ENCODE assay signal across 31 mouse cellular contexts in genomic region chr10:128278158-128278557, GRCm38 (mm10). TPM values are rescaled to one million over a fixed set of nuclear protein-coding genes. Genes with fewer than 3 reads are reported as not detected.
"Had no signal": no experiment of that assay in that cellular context is flagged by ENCODE, and none has a peak within 500 bp of the region (broad histone marks: within the 10 kb centered on the region; RNA-seq: fewer than 3 reads in every experiment).

No protein-coding gene starts in this region.

- ATAC-seq: hindbrain, postnatal 0 days; intestine, embryonic 16.5 days had no signal

- H3K27ac ChIP-seq: heart, adult 2 months; heart, embryonic 13.5 days; heart, embryonic 15.5 days; hindbrain, embryonic 13.5 days; hindbrain, embryonic 15.5 days; hindbrain, postnatal 0 days; kidney, embryonic 15.5 days; kidney, postnatal 0 days; limb, embryonic 13.5 days; limb, embryonic 15.5 days had no signal

- H3K4me1 ChIP-seq: heart, embryonic 13.5 days; hindbrain, embryonic 13.5 days; hindbrain, embryonic 15.5 days; kidney, embryonic 15.5 days; limb, embryonic 13.5 days; limb, embryonic 15.5 days had no signal

- H3K4me2 ChIP-seq: heart, embryonic 11.5 days; heart, embryonic 13.5 days; heart, embryonic 15.5 days; hindbrain, embryonic 13.5 days; hindbrain, embryonic 15.5 days; kidney, embryonic 15.5 days; limb, embryonic 13.5 days; limb, embryonic 15.5 days had no signal

- H3K9me3 ChIP-seq: heart, embryonic 13.5 days; heart, embryonic 15.5 days; hindbrain, embryonic 13.5 days; hindbrain, embryonic 15.5 days; kidney, embryonic 15.5 days; limb, embryonic 13.5 days; limb, embryonic 15.5 days had no signal

- DNase-seq: gastrocnemius, postnatal 14 days; gastrocnemius, postnatal 36 days; heart, adult 11 months; heart, adult 2 months; heart, postnatal 14 days; heart, postnatal 36 days; kidney, adult 11 months; kidney, adult 2 months; kidney, adult 9 months; kidney, postnatal 14 days; kidney, postnatal 36 days; layer of hippocampus, adult 9-11 months; layer of hippocampus, postnatal 36 days; left cerebral cortex, postnatal 4 days had no signal

- H3K27me3 ChIP-seq: heart, embryonic 13.5 days; heart, embryonic 15.5 days; hindbrain, embryonic 13.5 days; hindbrain, embryonic 15.5 days; kidney, embryonic 15.5 days; limb, embryonic 13.5 days; limb, embryonic 15.5 days had no signal

- H3K9ac ChIP-seq: heart, embryonic 13.5 days; heart, embryonic 15.5 days; hindbrain, embryonic 13.5 days; hindbrain, embryonic 15.5 days; kidney, embryonic 15.5 days; limb, embryonic 13.5 days; limb, embryonic 15.5 days had no signal

- H3K4me3 ChIP-seq: heart, adult 2 months; heart, embryonic 13.5 days; heart, embryonic 15.5 days; hindbrain, embryonic 13.5 days; hindbrain, embryonic 15.5 days; kidney, embryonic 15.5 days; limb, embryonic 13.5 days; limb, embryonic 15.5 days had no signal

RNA-seq across cellular contexts. Expression of gene Apof, which starts 9.7 kb away (rescaled TPM):
- polyA plus RNA-seq: heart, adult 2 months; heart, postnatal 0 days; hindbrain, embryonic 11.5 days; hindbrain, embryonic 13.5 days; intestine, embryonic 14.5 days; limb, embryonic 11.5 days; limb, embryonic 13.5 days had no signal

RNA-seq across cellular contexts. Expression of gene Il23a, which starts 20.4 kb away (rescaled TPM):
- polyA plus RNA-seq: heart, adult 2 months; limb, embryonic 11.5 days; liver, adult 2 months had no signal

RNA-seq across cellular contexts. Expression of gene Apon, which starts 24.3 kb away (rescaled TPM):
- polyA plus RNA-seq: gonadal fat pad, adult 2 months; heart, adult 2 months; heart, postnatal 0 days; hindbrain, postnatal 0 days; kidney, adult 2 months had no signal
